Mouse (Mus musculus) E14TG2a.4 (cell line): ENCODE measurements at regions not wholly inside any gene's neighbourhood (a gene's known extent, or its start where the extent isn't known, plus 50 kb on each side); places are given as distances from the start of the nearest gene placed in this dataset.

ENCODE experiments used
- H3K27me3 ChIP-seq: 2 replicates; pipeline ENCODE4 v1.6.1; 2014; ENCODE audit warnings: low read length, control low read depth; ENCODE audit not compliant: insufficient read depth
- H3K36me3 ChIP-seq: 2 replicates; pipeline ENCODE4 v1.6.1; 2014; ENCODE audit warnings: low read length, control low read depth; ENCODE audit not compliant: insufficient read depth
- H3K4me1 ChIP-seq: replicated peaks from 2 replicates; pipeline ENCODE4 v1.6.1; 2014; ENCODE audit warnings: low read depth, low read length, control low read depth
- H3K4me3 ChIP-seq: replicated peaks from 2 replicates; pipeline ENCODE4 v1.5.1; 2014; ENCODE audit warnings: mild to moderate bottlenecking, low read length
- H3K9me3 ChIP-seq: 2 replicates; pipeline ENCODE4 v1.6.1; 2014; ENCODE audit warnings: low read length, control low read depth
- CTCF ChIP-seq: conservative IDR thresholded peaks from 2 replicates; pipeline ENCODE4 v1.5.1; 2014; ENCODE audit warnings: low read length
- NANOG ChIP-seq: IDR thresholded peaks from 2 replicates; pipeline ENCODE4 v1.6.1; 2014; ENCODE audit warnings: borderline replicate concordance, low read length, mixed read lengths
- POU5F1 ChIP-seq: IDR thresholded peaks from 2 replicates; pipeline ENCODE4 v1.6.1; 2014; ENCODE audit warnings: low read length, borderline replicate concordance

GRCm38 (mm10) chr7:133497551-133497950, 104.4 kb downstream of the Tex36 start:
- Histone ChIP-seq H3K27me3 (peaks cover 11% of the 10 kb centered on the region), H3K36me3 (no peaks in the 10 kb centered on the region), H3K9me3 (no peaks in the 10 kb centered on the region), H3K4me1 (no peaks in the 10 kb centered on the region), H3K4me3 (no peak overlapping the region)
- TF ChIP-seq CTCF = no peak

- TF ChIP-seq NANOG = no peak
- TF ChIP-seq POU5F1 = no peak
- TF ChIP-seq CTCF = no peak
- peaks cover 2% of the 10 kb centered on the region; the same call in 1 of the 2 replicates for H3K27me3 ChIP-seq
- no peaks in the 10 kb centered on the region for H3K36me3 ChIP-seq
- no peak overlapping the region for H3K4me3 ChIP-seq
- no peaks in the 10 kb centered on the region for H3K4me1 ChIP-seq
- H3K9me3 ChIP-seq = no peaks in the 10 kb centered on the region
These were observed 106.9 kb downstream of the Tex36 start for GRCm38 (mm10) chr7:133494982-133495550.

- TF ChIP-seq NANOG (no peak), CTCF (no peak), POU5F1 (no peak)
- no peaks in the 10 kb centered on the region for H3K36me3 ChIP-seq
- no peaks in the 10 kb centered on the region for H3K9me3 ChIP-seq
These were observed 107.5 kb downstream of the Tex36 start for GRCm38 (mm10) chr7:133494256-133494981.

GRCm38 (mm10) chr7:133492626-133493025, 109.3 kb downstream of the Tex36 start:
- Histone ChIP-seq H3K9me3 (no peaks in the 10 kb centered on the region), H3K36me3 (no peaks in the 10 kb centered on the region), H3K4me3 (no peak overlapping the region), H3K4me1 (no peaks in the 10 kb centered on the region), H3K27me3 (no peaks in the 10 kb centered on the region; the same call in 1 of the 2 replicates)
- no peak for TF ChIP-seq NANOG
- no peak for TF ChIP-seq POU5F1
- TF ChIP-seq CTCF = no peak

More at GRCm38 (mm10) chr7:133494256-133494981, 107.5 kb downstream of the Tex36 start:
- H3K4me1 ChIP-seq = no peaks in the 10 kb centered on the region
- H3K27me3 ChIP-seq = no peaks in the 10 kb centered on the region; the same call in 1 of the 2 replicates
- no peak overlapping the region for H3K4me3 ChIP-seq

GRCm38 (mm10) chr7:133487887-133488630, 113.9 kb downstream of the Tex36 start:
- Histone ChIP-seq H3K4me1 (no peaks in the 10 kb centered on the region), H3K36me3 (no peaks in the 10 kb centered on the region), H3K9me3 (no peaks in the 10 kb centered on the region), H3K4me3 (no peak overlapping the region), H3K27me3 (peaks cover 4% of the 10 kb centered on the region; the same call in 1 of the 2 replicates)
- TF ChIP-seq NANOG (no peak), POU5F1 (no peak), CTCF (no peak)

- Histone ChIP-seq H3K9me3 (no peaks in the 10 kb centered on the region), H3K36me3 (no peaks in the 10 kb centered on the region), H3K27me3 (peaks cover 10% of the 10 kb centered on the region; the same call in 1 of the 2 replicates), H3K4me1 (peaks cover 9% of the 10 kb centered on the region), H3K4me3 (no peak overlapping the region)
- TF ChIP-seq POU5F1 = no peak
- no peak for TF ChIP-seq NANOG
- TF ChIP-seq CTCF = no peak
These were observed 117.5 kb downstream of the Tex36 start for GRCm38 (mm10) chr7:133484430-133484841.

- peaks cover 10% of the 10 kb centered on the region; the same call in 1 of the 2 replicates for H3K27me3 ChIP-seq
- no peak overlapping the region for H3K4me3 ChIP-seq
- TF ChIP-seq NANOG = no peak
- TF ChIP-seq CTCF = no peak
- no peak for TF ChIP-seq POU5F1
- H3K9me3 ChIP-seq = no peaks in the 10 kb centered on the region
- peaks cover 9% of the 10 kb centered on the region for H3K4me1 ChIP-seq
- no peaks in the 10 kb centered on the region for H3K36me3 ChIP-seq
These were observed 120.4 kb downstream of the Tex36 start for GRCm38 (mm10) chr7:133481529-133481928.

- TF ChIP-seq CTCF = no peak
- no peak for TF ChIP-seq POU5F1
- TF ChIP-seq NANOG = no peak
- H3K4me3 ChIP-seq = no peak overlapping the region
- no peaks in the 10 kb centered on the region for H3K9me3 ChIP-seq
- H3K27me3 ChIP-seq = peaks cover 8% of the 10 kb centered on the region; the same call in 1 of the 2 replicates
- H3K4me1 ChIP-seq = peaks cover 9% of the 10 kb centered on the region
- no peaks in the 10 kb centered on the region for H3K36me3 ChIP-seq
These were observed 122.3 kb downstream of the Tex36 start for GRCm38 (mm10) chr7:133479679-133480078.
